Mouse (Mus musculus) limb, embryonic 14.5 days (tissue): ENCODE results near the gene Psapl1. TPM values are rescaled to one million over a fixed set of nuclear protein-coding genes. Genes with fewer than 3 reads are reported as not detected.
A peak's percentile ranks its signal among the peaks of the same experiment; 100 is the strongest.
"Not testable (repeated sequence)": the region's sequence is repeated elsewhere in the genome, so short reads cannot be mapped to it uniquely, and the experiment has no call there.

Experiments
- ATAC-seq: fragments of 200-750 bp; cut with Nextera tagmentation; 2 replicates; pipeline ENCODE4 v1.8.0; 2017; ENCODE audit warnings: low read depth, moderate number of reproducible peaks, moderate TSS enrichment; ENCODE audit not compliant: low FRiP score
- DNase-seq: peaks from one replicate; pipeline ENCODE4 v3.0.0-alpha.2; 2015; ENCODE audit warnings: low spot score
- H3K27ac ChIP-seq: fragments of 300-500 bp; sonication (generic); replicated peaks from 2 replicates; pipeline ENCODE4 v1.5.1; 2014; ENCODE audit warnings: low read depth, mild to moderate bottlenecking, low read length, moderate library complexity, mixed read lengths
- H3K27me3 ChIP-seq: fragments of 300-500 bp; sonication (generic); 2 replicates; pipeline ENCODE4 v1.6.1; 2014; ENCODE audit warnings: low read length, mixed read lengths; ENCODE audit not compliant: control insufficient read depth, insufficient read depth
- H3K36me3 ChIP-seq: fragments of 300-500 bp; sonication (generic); 2 replicates; pipeline ENCODE4 v1.6.1; 2014; ENCODE audit warnings: mild to moderate bottlenecking, low read length, moderate library complexity, mixed read lengths; ENCODE audit not compliant: control insufficient read depth, insufficient read depth
- H3K4me1 ChIP-seq: fragments of 300-500 bp; sonication (generic); 2 replicates; pipeline ENCODE4 v1.6.1; 2014; ENCODE audit warnings: antibody characterized with exemption, low read length, mixed read lengths; ENCODE audit not compliant: control insufficient read depth, insufficient read depth
- H3K4me2 ChIP-seq: fragments of 300-500 bp; sonication (generic); replicated peaks from 2 replicates; pipeline ENCODE4 v1.6.1; 2014; ENCODE audit warnings: low read depth, mild to moderate bottlenecking, low read length, moderate library complexity; ENCODE audit not compliant: severe bottlenecking
- H3K4me3 ChIP-seq: fragments of 300-500 bp; sonication (generic); replicated peaks from 2 replicates; pipeline ENCODE4 v1.5.1; 2014; ENCODE audit warnings: low read length
- H3K9ac ChIP-seq: fragments of 300-500 bp; sonication (generic); 2 replicates; pipeline ENCODE4 v1.6.1; 2014; ENCODE audit warnings: mild to moderate bottlenecking, low read depth, low read length, moderate library complexity; ENCODE audit not compliant: severe bottlenecking
- H3K9me3 ChIP-seq: fragments of 300-500 bp; sonication (generic); 2 replicates; pipeline ENCODE4 v1.6.1; 2016; ENCODE audit warnings: low read length; ENCODE audit not compliant: control insufficient read depth
- POLR2A ChIP-seq: fragments of 200-500 bp; IDR thresholded peaks from 2 replicates; pipeline ENCODE4 v1.8.0; 2012; ENCODE audit warnings: inconsistent platforms, mild to moderate bottlenecking, moderate library complexity, borderline replicate concordance; ENCODE audit not compliant: insufficient read depth, insufficient read length; ENCODE audit errors: extremely low read depth
- WGBS: fragments of 180-500 bp; shearing (Covaris S2); extraction: QIAGEN DNeasy Blood & Tissue Kit; methylation state at CpG from one replicate; pipeline ENCODE4 v1.1.7; 2014; 5-methylcytosine and 5-hydroxymethylcytosine counted together
- polyA plus RNA-seq, 2 experiments: library from polyadenylated mRNA; depleted of rRNA in 1 of 2; stranded (reverse) in 1 of 2; unstranded in 1 of 2; fragments of >200 nt; fragmentation: Nextera tagmentation in 1 of 2; extraction: Ambion mirVana in 1 of 2; gene quantifications; 2 replicates each; pipeline versions ENCODE4 v1.2.1 to v1.2.3; 2012 to 2014

Psapl1 gene
- polyA plus RNA-seq, 2 experiments: 1.2 to 7.3 TPM

DNA sequence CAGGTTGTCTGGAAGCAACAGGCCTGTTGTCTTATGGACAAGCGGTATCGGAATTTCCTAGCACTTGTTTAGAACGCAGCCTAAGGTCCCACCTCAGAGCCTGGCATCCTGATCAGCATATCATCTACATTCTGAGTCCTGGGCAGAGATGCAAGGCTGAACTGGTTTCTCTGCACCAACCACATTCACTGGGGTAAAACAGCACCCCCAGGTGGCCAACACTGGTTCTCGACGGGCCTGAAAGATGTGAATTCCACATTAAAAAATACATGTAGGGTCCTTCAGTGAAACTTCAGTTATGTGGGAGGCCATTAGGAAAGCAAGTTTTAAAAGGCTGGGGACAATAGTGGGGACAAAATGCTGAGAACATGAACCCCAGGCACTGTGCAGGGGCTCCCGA is 20.0 kb downstream of the Psapl1 start:
- H3K4me1 ChIP-seq: peaks cover 26% of the 10 kb centered on the region
- ATAC-seq: no peak
- no peak for TF ChIP-seq POLR2A
- H3K27me3 ChIP-seq: no peaks in the 10 kb centered on the region
- H3K4me2 ChIP-seq: no peak overlapping the region
- H3K9me3 ChIP-seq: no peaks in the 10 kb centered on the region
- peaks cover 4% of the 10 kb centered on the region for H3K36me3 ChIP-seq
- H3K27ac ChIP-seq: no peak overlapping the region
- DNase-seq: no peak
- H3K4me3 ChIP-seq: no peak overlapping the region
- WGBS: 63% methylated on average over 6 of the region's 6 CpGs
- no peak overlapping the region for H3K9ac ChIP-seq

DNA sequence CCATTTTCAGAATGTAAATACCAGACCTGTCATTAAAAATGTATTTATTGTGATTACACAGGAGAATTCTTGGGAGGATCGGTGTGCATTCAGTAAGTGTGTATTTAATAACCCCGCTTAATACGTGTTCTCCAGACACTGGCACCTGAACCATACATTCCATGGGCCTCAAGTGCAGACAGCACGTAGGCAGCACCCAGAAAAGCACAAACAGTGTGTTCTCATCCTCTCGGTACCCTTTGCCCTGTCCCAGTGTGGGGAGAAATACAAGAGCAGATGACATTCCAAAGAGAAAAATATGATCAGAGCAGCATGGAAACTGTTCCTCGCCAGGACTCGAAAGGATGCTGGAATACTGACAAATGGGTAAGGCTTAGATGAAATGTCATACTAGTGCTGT is 22.0 kb downstream of the Psapl1 start:
- no peak for TF ChIP-seq POLR2A
- Histone ChIP-seq H3K9me3 (no peaks in the 10 kb centered on the region), H3K4me3 (no peak overlapping the region), H3K4me2 (no peak overlapping the region), H3K9ac (peak overlapping the region; percentile 32), H3K27ac (peak overlapping the region; percentile 86), H3K27me3 (no peaks in the 10 kb centered on the region), H3K4me1 (peaks cover 28% of the 10 kb centered on the region), H3K36me3 (peaks cover 4% of the 10 kb centered on the region)
- no peak for DNase-seq
- ATAC-seq: peak; percentile 24
- 42% methylated on average over 7 of the region's 7 CpGs for WGBS

DNA sequence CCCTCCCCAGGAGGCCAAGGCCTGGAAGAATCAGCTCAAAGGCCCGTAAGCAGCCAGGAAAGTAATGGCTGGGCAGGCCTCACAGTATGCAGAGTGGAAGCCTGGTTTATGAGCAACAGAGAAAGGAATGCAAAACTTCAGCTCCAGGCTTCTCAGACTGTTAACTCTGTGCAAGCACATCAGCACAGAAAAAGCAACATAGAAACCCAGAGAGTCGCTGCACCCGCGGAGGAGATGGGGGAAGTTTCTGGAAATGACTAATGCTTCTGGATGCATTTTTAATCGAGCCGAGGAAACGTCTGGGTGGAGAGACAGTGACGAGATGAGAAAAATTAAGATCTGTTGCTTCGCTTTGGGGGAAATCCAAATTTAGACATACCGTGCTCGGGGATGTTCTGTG is 22.5 kb downstream of the Psapl1 start:
- no peaks in the 10 kb centered on the region for H3K9me3 ChIP-seq
- ATAC-seq: peak; percentile 77
- peaks cover 28% of the 10 kb centered on the region for H3K4me1 ChIP-seq
- H3K27ac ChIP-seq: peak overlapping the region; percentile 86
- no peak for TF ChIP-seq POLR2A
- no peak overlapping the region for H3K4me2 ChIP-seq
- peak; percentile 64 for DNase-seq
- 36% methylated on average over 11 of the region's 11 CpGs for WGBS
- no peaks in the 10 kb centered on the region for H3K27me3 ChIP-seq
- H3K9ac ChIP-seq: peak overlapping the region; percentile 32
- peaks cover 4% of the 10 kb centered on the region for H3K36me3 ChIP-seq
- no peak overlapping the region for H3K4me3 ChIP-seq

DNA sequence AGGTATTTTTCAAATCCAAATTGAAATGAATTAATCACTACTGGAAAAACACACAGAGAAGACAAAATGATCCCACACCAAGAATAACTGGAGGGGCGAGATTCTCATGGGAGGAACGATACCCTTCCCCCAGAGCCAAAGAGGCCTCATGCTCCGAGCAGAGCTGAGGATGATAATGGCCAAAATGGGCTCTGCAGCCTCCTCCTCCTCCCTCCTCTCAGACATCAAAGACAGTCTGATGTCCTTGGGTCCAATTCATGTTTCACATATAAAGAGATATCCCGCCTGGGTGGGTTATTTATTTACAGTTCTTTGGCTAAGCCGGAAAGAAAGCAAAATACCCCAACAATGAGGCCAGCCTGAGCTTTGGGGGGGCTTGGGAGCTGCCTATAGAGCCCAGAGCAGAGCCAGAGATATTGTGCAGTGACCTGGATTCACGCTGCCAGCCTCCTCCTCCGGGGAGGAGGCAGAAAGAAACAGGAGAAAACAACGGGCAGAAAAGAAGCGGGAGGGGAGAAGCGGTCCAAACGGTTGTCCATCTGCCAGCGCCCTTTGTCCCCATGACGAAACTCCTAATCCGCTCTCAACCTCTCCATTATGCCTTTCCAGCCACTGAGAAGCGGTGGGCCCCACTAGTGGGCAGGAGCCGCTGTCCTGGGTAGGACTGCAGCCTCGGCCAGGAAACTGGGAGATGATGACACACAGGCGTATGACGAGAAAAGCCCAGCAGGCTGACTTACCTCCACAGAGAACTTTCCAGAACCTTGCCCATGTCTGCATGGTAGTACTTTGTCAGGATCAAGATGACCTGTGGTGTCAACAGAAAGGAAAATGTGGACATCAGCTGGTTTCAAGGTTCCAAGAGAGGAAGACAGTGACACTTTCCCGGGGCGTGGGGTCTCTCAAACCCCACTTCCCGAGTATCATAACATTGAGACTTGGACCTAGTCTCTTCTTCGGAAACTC is 24.9 kb downstream of the Psapl1 start:
- DNase-seq (no peak), ATAC-seq (no peak)
- no peaks in the 10 kb centered on the region for H3K27me3 ChIP-seq
- no peaks in the 10 kb centered on the region for H3K9me3 ChIP-seq
- H3K9ac ChIP-seq: no peak overlapping the region
- no peak overlapping the region for H3K4me2 ChIP-seq
- WGBS: 80% methylated on average over 23 of the region's 23 CpGs
- peaks cover 30% of the 10 kb centered on the region for H3K4me1 ChIP-seq
- peaks cover 4% of the 10 kb centered on the region for H3K36me3 ChIP-seq
- no peak overlapping the region for H3K27ac ChIP-seq
- no peak for TF ChIP-seq POLR2A
- no peak overlapping the region for H3K4me3 ChIP-seq

DNA sequence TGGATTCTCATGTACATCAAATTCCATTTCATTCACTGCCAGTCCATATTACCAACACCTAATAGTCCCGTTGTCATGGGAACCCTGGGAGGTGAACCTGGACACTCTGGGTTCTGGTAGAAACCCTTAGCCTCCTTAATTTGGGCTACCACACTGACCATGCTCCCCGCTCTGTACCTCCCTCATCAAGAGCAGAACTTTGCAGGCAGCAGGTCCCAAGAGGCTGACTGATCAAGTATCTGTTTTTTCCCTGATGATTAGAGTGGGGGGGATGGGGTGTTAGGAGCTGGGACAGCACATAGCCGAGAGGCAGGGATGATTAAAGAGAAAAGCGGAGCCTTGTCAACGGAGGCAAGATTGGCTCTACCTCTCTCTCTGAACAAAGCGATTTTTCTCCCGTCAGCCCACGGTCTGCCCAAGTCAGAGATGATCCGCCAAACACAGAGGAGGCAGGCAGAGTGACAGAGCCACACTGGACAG is 26.5 kb downstream of the Psapl1 start:
- H3K4me1 ChIP-seq: peaks cover 28% of the 10 kb centered on the region
- H3K27me3 ChIP-seq: no peaks in the 10 kb centered on the region
- 53% methylated on average over 9 of the region's 9 CpGs for WGBS
- H3K4me3 ChIP-seq: no peak overlapping the region
- TF ChIP-seq POLR2A: no peak
- H3K9ac ChIP-seq: no peak overlapping the region
- H3K36me3 ChIP-seq: peaks cover 4% of the 10 kb centered on the region
- no peak overlapping the region for H3K27ac ChIP-seq
- no peak for ATAC-seq
- H3K9me3 ChIP-seq: no peaks in the 10 kb centered on the region
- H3K4me2 ChIP-seq: no peak overlapping the region
- no peak for DNase-seq

DNA sequence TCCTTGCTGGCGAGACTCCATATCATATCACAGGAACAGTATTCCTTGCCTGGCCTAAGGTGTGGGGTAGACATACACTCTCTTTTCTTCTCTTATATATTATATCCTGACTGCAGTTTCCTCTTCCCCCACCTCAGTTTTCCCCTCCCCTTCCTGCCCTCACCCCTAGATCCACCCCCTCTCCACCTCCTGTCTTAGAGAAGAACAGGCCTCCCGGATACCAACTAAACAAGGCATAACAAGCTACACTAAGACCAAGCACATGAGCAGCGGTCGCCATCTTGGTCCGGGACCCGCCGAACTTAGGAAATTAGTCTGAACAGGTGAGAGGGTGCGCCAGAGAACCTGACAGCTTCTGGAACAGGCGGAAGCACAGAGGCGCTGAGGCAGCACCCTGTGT is 33.7 kb downstream of the Psapl1 start:
- 94% methylated on average over 7 of the region's 10 CpGs for WGBS
- not testable (repeated sequence) for H3K27me3 ChIP-seq, DNase-seq, H3K4me1 ChIP-seq, H3K4me2 ChIP-seq, ATAC-seq, H3K36me3 ChIP-seq, H3K4me3 ChIP-seq, H3K9me3 ChIP-seq, H3K27ac ChIP-seq, H3K9ac ChIP-seq
